Comparison of ENCODE assay signal across 12 mouse cellular contexts in the genomic region with DNA sequence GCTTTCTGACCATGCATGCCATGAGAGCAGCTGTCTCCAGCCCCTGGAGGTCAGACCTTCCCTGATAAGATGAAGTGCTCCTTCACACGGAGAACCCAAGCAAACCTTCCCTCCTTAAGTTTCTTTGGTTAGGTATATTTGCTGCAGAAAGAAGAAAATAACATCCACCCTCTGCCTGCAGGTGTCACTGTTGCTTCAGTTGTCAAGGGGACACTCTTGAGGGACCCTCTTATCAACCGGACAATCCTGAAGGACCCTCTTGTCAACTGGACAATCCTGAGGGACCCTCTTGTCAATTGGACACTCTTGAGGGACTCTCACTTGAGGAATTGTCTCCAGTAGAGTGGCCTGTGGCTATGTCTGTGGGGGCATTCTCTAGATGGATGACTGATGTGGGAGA.
DNase-seq lines count a peak whose midpoint lies in the region; ATAC-seq and TF ChIP-seq lines count a peak whose summit lies in the region.
"Had no signal": no experiment of that assay in that cellular context is flagged by ENCODE, and none has a peak within 500 bp of the region (broad histone marks: within the 10 kb centered on the region; RNA-seq: fewer than 3 reads in every experiment).

No protein-coding gene starts in this region.

- H3K9ac ChIP-seq in stomach, postnatal 0 days (ENCODE audit: low read length), result no peak overlapping the region
- H3K9ac ChIP-seq: limb, embryonic 12.5 days had no signal

- TF ChIP-seq EP300 in stomach, postnatal 0 days (optimal IDR thresholded peaks at IDR 0.05), result no peak

- no peaks in the 10 kb centered on the region for H3K4me1 ChIP-seq in thymus, adult 2 months (replicated peaks; ENCODE audit: control insufficient read depth, insufficient read depth, low read length)
- H3K4me1 ChIP-seq in stomach, postnatal 0 days (replicated peaks; ENCODE audit: control insufficient read depth, insufficient read depth), result no peaks in the 10 kb centered on the region

- H3K9me3 ChIP-seq in stomach, postnatal 0 days (ENCODE audit: control insufficient read depth, low read length), result no peaks in the 10 kb centered on the region
- H3K9me3 ChIP-seq: limb, embryonic 12.5 days had no signal

- no peak for TF ChIP-seq POLR2A in thymus, adult 2 months (IDR thresholded peaks at IDR 0.05; ENCODE audit: control insufficient read depth, extremely low read depth, insufficient read depth, low read length, poor library complexity)

- H3K4me3 ChIP-seq in thymus, adult 2 months (ENCODE audit: control insufficient read depth, insufficient read depth, low read length), result no peak overlapping the region
- no peak overlapping the region for H3K4me3 ChIP-seq in stomach, postnatal 0 days (ENCODE audit: low read depth, low read length)
- H3K4me3 ChIP-seq: limb, embryonic 12.5 days; myocyte had no signal

- DNase-seq in CD4-positive, CD25-positive, alpha-beta regulatory T cell, adult 2 months (ENCODE audit: low read depth, low spot score), result peak; percentile 23
- peak; percentile 24 for DNase-seq in kidney, postnatal 10 days
- DNase-seq in kidney, adult 18-20 months, result no peak
- peak; percentile 2 for DNase-seq in thymus, adult 2 months
- DNase-seq in thymus, postnatal 10 days (ENCODE audit: low spot score in 2 of 2), result no peak
- DNase-seq in stomach, postnatal 0 days (ENCODE audit: low spot score), result no peak
- DNase-seq: adrenal gland, postnatal 10 days; cerebellum, adult 11-12 months had no signal

- no peak for TF ChIP-seq CTCF in thymus, adult 2 months (IDR thresholded peaks at IDR 0.05; ENCODE audit: borderline replicate concordance, control insufficient read depth, extremely low read depth, insufficient read depth, low read length, poor library complexity)
- peak; percentile 60 for TF ChIP-seq CTCF in stomach, postnatal 0 days (IDR thresholded peaks at IDR 0.05; ENCODE audit: low read depth)

- no peak overlapping the region for H3K27ac ChIP-seq in thymus, adult 2 months (ENCODE audit: control insufficient read depth, insufficient read depth, low read length)
- no peak overlapping the region for H3K27ac ChIP-seq in stomach, postnatal 0 days (replicated peaks)
- H3K27ac ChIP-seq: limb, embryonic 12.5 days had no signal

- no peak overlapping the region for H3K4me2 ChIP-seq in stomach, postnatal 0 days (replicated peaks; ENCODE audit: low read depth)
- H3K4me2 ChIP-seq: limb, embryonic 12.5 days had no signal

- no peaks in the 10 kb centered on the region for H3K36me3 ChIP-seq in thymus, adult 2 months (ENCODE audit: control insufficient read depth, insufficient read depth, low read length)
- H3K36me3 ChIP-seq in stomach, postnatal 0 days (ENCODE audit: control insufficient read depth, insufficient read depth, low read length), result no peaks in the 10 kb centered on the region
- H3K36me3 ChIP-seq: limb, embryonic 12.5 days had no signal

- ATAC-seq in CD4-positive, CD25-positive, alpha-beta regulatory T cell, adult 4 months, result no peak
- ATAC-seq in stomach, postnatal 0 days (ENCODE audit: low FRiP score, low TSS enrichment), result no peak
- no peak for ATAC-seq in frontal cortex, adult (ENCODE audit: low TSS enrichment)

- WGBS in thymus, adult 2 months, result 77% methylated on average over 2 of the region's 2 CpGs
- WGBS in stomach, postnatal 0 days, result 40% methylated on average over 2 of the region's 2 CpGs

- H3K27me3 ChIP-seq in thymus, adult 2 months (ENCODE audit: control insufficient read depth, insufficient read depth, low read length), result no peaks in the 10 kb centered on the region
- H3K27me3 ChIP-seq in stomach, postnatal 0 days (ENCODE audit: control insufficient read depth, insufficient read depth, low read length), result no peaks in the 10 kb centered on the region
- H3K27me3 ChIP-seq: limb, embryonic 12.5 days had no signal

Comparison
In these comparisons a context has a peak if more than half of its experiments do, and no peak if none do; other contexts are left out.
1. DNase-seq: peak in CD4-positive, CD25-positive, alpha-beta regulatory T cell, adult 2 months (single experiment), kidney, postnatal 10 days (single experiment) and thymus, adult 2 months (single experiment); none in kidney, adult 18-20 months (single experiment), thymus, postnatal 10 days (0 of 2) and stomach, postnatal 0 days (single experiment).